Mouse (Mus musculus): ENCODE results near the gene Bap1. TPM values are rescaled to one million over a fixed set of nuclear protein-coding genes. Genes with fewer than 3 reads are reported as not detected.

The Bap1 gene
- total RNA-seq, 2 experiments from 2014 or later = 40.9 to 47.9 TPM

Other genes with a start within 250 kb of the Bap1 start
- gene Spcs1, start 249.8 kb upstream of the Bap1 start, total RNA-seq (2014; fragmentation: Nextera tagmentation) = 241 and 274 TPM in 2 replicates
- gene Spcs1, start 249.8 kb upstream of the Bap1 start, total RNA-seq (2017) = 151 and 157 TPM in 2 replicates
- gene Pbrm1, start 232.3 kb upstream of the Bap1 start, total RNA-seq (2014; fragmentation: Nextera tagmentation) = 67.7 and 69.4 TPM in 2 replicates
- 60.3 and 65.7 TPM in 2 replicates for gene Pbrm1, start 232.3 kb upstream of the Bap1 start, total RNA-seq (2017)
- 299 and 362 TPM in 2 replicates for gene Gnl3, start 232.3 kb upstream of the Bap1 start, total RNA-seq (2014; fragmentation: Nextera tagmentation)
- 338 and 354 TPM in 2 replicates for gene Gnl3, start 232.3 kb upstream of the Bap1 start, total RNA-seq (2017)
- 183 and 200 TPM in 2 replicates for gene Smim4, start 122.5 kb upstream of the Bap1 start, total RNA-seq (2014; fragmentation: Nextera tagmentation)
- 85.5 and 91.3 TPM in 2 replicates for gene Smim4, start 122.5 kb upstream of the Bap1 start, total RNA-seq (2017)
- gene Nt5dc2, start 120.4 kb upstream of the Bap1 start, total RNA-seq (2014; fragmentation: Nextera tagmentation) = 107 and 116 TPM in 2 replicates
- gene Nt5dc2, start 120.4 kb upstream of the Bap1 start, total RNA-seq (2017) = 172 and 213 TPM in 2 replicates
- gene Stab1, start 82.8 kb upstream of the Bap1 start, total RNA-seq (2014; fragmentation: Nextera tagmentation) = not detected in 2 replicates
- 3.0 TPM in 1 of 2 replicates, not detected in the other for gene Stab1, start 82.8 kb upstream of the Bap1 start, total RNA-seq (2017)
- gene Tnnc1, start 43.1 kb upstream of the Bap1 start, total RNA-seq (2014; fragmentation: Nextera tagmentation) = 4.1 TPM in 1 of 2 replicates, not detected in the other
- 0.82 TPM in 1 of 2 replicates, not detected in the other for gene Tnnc1, start 43.1 kb upstream of the Bap1 start, total RNA-seq (2017)
- gene Nisch, start 34.5 kb upstream of the Bap1 start, total RNA-seq (2014; fragmentation: Nextera tagmentation) = 137 and 211 TPM in 2 replicates
- gene Nisch, start 34.5 kb upstream of the Bap1 start, total RNA-seq (2017) = 86.1 and 111 TPM in 2 replicates
- gene Sema3g, start 33.6 kb upstream of the Bap1 start, total RNA-seq (2014; fragmentation: Nextera tagmentation) = 0.21 TPM in 1 of 2 replicates, not detected in the other
- gene Sema3g, start 33.6 kb upstream of the Bap1 start, total RNA-seq (2017) = not detected in 2 replicates
- gene Phf7, start 133 bp upstream of the Bap1 start, total RNA-seq (2014; fragmentation: Nextera tagmentation) = 13.9 and 15.2 TPM in 2 replicates
- gene Phf7, start 133 bp upstream of the Bap1 start, total RNA-seq (2017) = 14.8 and 17.4 TPM in 2 replicates
- gene Dnah1, start 72.4 kb downstream of the Bap1 start, total RNA-seq (2014; fragmentation: Nextera tagmentation) = 0.02 and 0.32 TPM in 2 replicates
- gene Dnah1, start 72.4 kb downstream of the Bap1 start, total RNA-seq (2017) = 0.05 and 0.17 TPM in 2 replicates
- 35.9 and 42.7 TPM in 2 replicates for gene Capn7, start 85.2 kb downstream of the Bap1 start, total RNA-seq (2014; fragmentation: Nextera tagmentation)
- gene Capn7, start 85.2 kb downstream of the Bap1 start, total RNA-seq (2017) = 49.2 and 61.5 TPM in 2 replicates
- gene Sh3bp5, start 184.6 kb downstream of the Bap1 start, total RNA-seq (2014; fragmentation: Nextera tagmentation) = 5.0 and 6.3 TPM in 2 replicates
- 2.7 and 2.8 TPM in 2 replicates for gene Sh3bp5, start 184.6 kb downstream of the Bap1 start, total RNA-seq (2017)
- 26.3 and 35.0 TPM in 2 replicates for gene Eaf1, start 242.9 kb downstream of the Bap1 start, total RNA-seq (2014; fragmentation: Nextera tagmentation)
- gene Eaf1, start 242.9 kb downstream of the Bap1 start, total RNA-seq (2017) = 26.5 and 31.4 TPM in 2 replicates
- gene Mettl6, start 243.6 kb downstream of the Bap1 start, total RNA-seq (2014; fragmentation: Nextera tagmentation) = 62.4 and 64.9 TPM in 2 replicates
- gene Mettl6, start 243.6 kb downstream of the Bap1 start, total RNA-seq (2017) = 110 and 131 TPM in 2 replicates